Mouse (Mus musculus) spleen, postnatal 14 days (tissue): ENCODE data around the gene Vcl.

Experiments used
- DNase-seq, 2 experiments: peaks; one replicate each; pipeline ENCODE4 v3.0.0; 2021 to 2022; ENCODE audit warnings: low spot score in 2 of 2

The Vcl gene

GRCm38 (mm10) chr14:20928848-20929745 lies at the start of gene Vcl:
TSS of gene Vcl (plus strand) at chr14:20929398.
- peak; percentile 93 to 95 for DNase-seq

GRCm38 (mm10) chr14:20884691-20885090 lies 44.5 kb upstream of the Vcl start:
- DNase-seq = no peak

- peak in 1 of 2 experiments; percentile 28 for DNase-seq
Measured at GRCm38 (mm10) chr14:20885091-20885888, 43.9 kb upstream of the Vcl start.

GRCm38 (mm10) chr14:20886266-20886665 lies 42.9 kb upstream of the Vcl start:
- DNase-seq = peak; percentile 47 to 73

GRCm38 (mm10) chr14:20887541-20888085 lies 41.6 kb upstream of the Vcl start:
- DNase-seq = no peak

- DNase-seq = no peak
Measured at GRCm38 (mm10) chr14:20891941-20892402, 37.2 kb upstream of the Vcl start.

GRCm38 (mm10) chr14:20893815-20894214 lies 35.4 kb upstream of the Vcl start:
- DNase-seq = no peak

GRCm38 (mm10) chr14:20901267-20901666 lies 27.9 kb upstream of the Vcl start:
- DNase-seq = no peak

GRCm38 (mm10) chr14:20903137-20903536 lies 26.1 kb upstream of the Vcl start:
- DNase-seq = no peak

GRCm38 (mm10) chr14:20911811-20912210 lies 17.4 kb upstream of the Vcl start:
- no peak for DNase-seq

- no peak for DNase-seq
Measured at GRCm38 (mm10) chr14:20914415-20914814, 14.8 kb upstream of the Vcl start.

- no peak for DNase-seq
Measured at GRCm38 (mm10) chr14:20916625-20917612, 12.3 kb upstream of the Vcl start.

GRCm38 (mm10) chr14:20924071-20924789 lies 5.0 kb upstream of the Vcl start:
- no peak for DNase-seq

GRCm38 (mm10) chr14:20927470-20928307 lies 1.5 kb upstream of the Vcl start:
- DNase-seq = no peak

GRCm38 (mm10) chr14:20928308-20928685 lies 901 bp upstream of the Vcl start:
- DNase-seq = no peak

GRCm38 (mm10) chr14:20929814-20930434 lies 726 bp downstream of the Vcl start:
- DNase-seq = peak; percentile 15 to 26

- DNase-seq = no peak
Measured at GRCm38 (mm10) chr14:20930481-20931391, 1.5 kb downstream of the Vcl start.

GRCm38 (mm10) chr14:20938424-20938823 lies 9.2 kb downstream of the Vcl start:
- DNase-seq = no peak
